Mouse (Mus musculus): ENCODE measurements around the gene Nuak2. TPM values are rescaled to one million over a fixed set of nuclear protein-coding genes. Genes with fewer than 3 reads are reported as not detected.

Nuak2 gene
- total RNA-seq, 2 experiments from 2014 or later = 1.6 to 1.7 TPM

Other genes with a start within 250 kb of the Nuak2 start
- 10 to 100 TPM; 86.2 to 87.4 TPM for gene Mfsd4a, start 248.1 kb upstream of the Nuak2 start, total RNA-seq (2021)
- 10 to 100 TPM; 17.0 to 28.3 TPM for gene Cdk18, start 176.4 kb upstream of the Nuak2 start, total RNA-seq (2021)
- gene Lemd1, start 124.7 kb upstream of the Nuak2 start, total RNA-seq (2021) = 1 to 10 TPM; 4.1 to 4.6 TPM
- 1 to 10 TPM; 3.7 to 3.9 TPM for gene AC124108.1, start 124.7 kb upstream of the Nuak2 start, total RNA-seq (2021)
- gene Gm10188, start 86.4 kb upstream of the Nuak2 start, total RNA-seq (2021) = not detected
- 10 to 100 TPM; 13.1 to 16.8 TPM for gene Klhdc8a, start 17.5 kb upstream of the Nuak2 start, total RNA-seq (2021)
- gene Tmcc2, start 75.2 kb downstream of the Nuak2 start, total RNA-seq (2021) = 100 to 1,000 TPM; 128 to 132 TPM
- gene Dstyk, start 101.4 kb downstream of the Nuak2 start, total RNA-seq (2021) = 10 to 100 TPM; 32.4 to 32.6 TPM
- 10 to 100 TPM; 35.7 to 43.8 TPM for gene Rbbp5, start 161.2 kb downstream of the Nuak2 start, total RNA-seq (2021)
- gene Tmem81, start 190.1 kb downstream of the Nuak2 start, total RNA-seq (2021) = 1 to 10 TPM; 2.3 to 2.7 TPM
- gene Cntn2, start 227.1 kb downstream of the Nuak2 start, total RNA-seq (2021) = 10 to 100 TPM; 53.2 to 58.8 TPM